In the genomic region with DNA sequence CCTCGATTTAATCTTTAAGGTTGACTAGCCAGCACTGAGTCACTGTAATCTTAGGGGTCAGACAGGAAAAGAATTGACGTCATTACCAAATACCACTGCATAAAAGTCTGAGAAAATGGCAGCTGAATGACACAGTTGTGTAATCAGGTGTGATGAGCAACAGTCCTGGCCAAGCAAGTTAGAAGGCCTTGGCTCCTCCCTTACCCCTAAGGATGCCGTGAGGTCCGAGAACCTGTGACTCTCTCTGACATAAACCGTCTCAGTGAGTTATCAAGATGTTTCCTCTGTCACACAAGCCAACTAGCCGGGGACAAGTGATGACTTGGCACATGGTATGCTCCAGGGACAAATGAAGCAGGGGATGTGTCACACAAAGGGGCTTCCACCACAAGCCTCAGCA, we compare ENCODE assay signal across 22 mouse cellular contexts.
DNase-seq lines count a peak whose midpoint lies in the region; ATAC-seq and TF ChIP-seq lines count a peak whose summit lies in the region.
"Had no signal": no experiment of that assay in that cellular context is flagged by ENCODE, and none has a peak within 500 bp of the region (broad histone marks: within the 10 kb centered on the region; RNA-seq: fewer than 3 reads in every experiment).

No protein-coding gene starts in this region.

- no peak overlapping the region for H3K9ac ChIP-seq in heart, adult 2 months (ENCODE audit: low read depth, low read length)
- H3K9ac ChIP-seq in heart, embryonic 12.5 days: no peak overlapping the region
- H3K9ac ChIP-seq: embryonic facial prominence, embryonic 12.5 days; forebrain, embryonic 13.5 days; limb, embryonic 12.5 days; liver, embryonic 13.5 days; lung, embryonic 14.5 days had no signal

- H3K4me3 ChIP-seq in heart, adult 2 months: no peak overlapping the region
- no peak overlapping the region for H3K4me3 ChIP-seq in heart, embryonic 12.5 days
- H3K4me3 ChIP-seq: embryonic facial prominence, embryonic 12.5 days; erythroblast, embryonic 14.5 days; forebrain, embryonic 13.5 days; hindbrain, embryonic 10.5 days; limb, embryonic 12.5 days; liver, embryonic 13.5 days had no signal

- H3K4me1 ChIP-seq in heart, adult 2 months (ENCODE audit: control insufficient read depth, insufficient read depth, low read length): peaks cover 2% of the 10 kb centered on the region; the same call in 1 of the 2 replicates
- 0 out of 2 replicates have a peak, but pooled peaks cover 3% of the 10 kb centered on the region for H3K4me1 ChIP-seq in heart, embryonic 12.5 days (replicated peaks)
- H3K4me1 ChIP-seq: embryonic facial prominence, embryonic 12.5 days; forebrain, embryonic 13.5 days; hindbrain, embryonic 10.5 days; limb, embryonic 12.5 days; liver, embryonic 13.5 days had no signal

- no peak overlapping the region for H3K4me2 ChIP-seq in heart, embryonic 12.5 days
- H3K4me2 ChIP-seq: embryonic facial prominence, embryonic 12.5 days; forebrain, embryonic 13.5 days; limb, embryonic 12.5 days; liver, embryonic 13.5 days; lung, embryonic 14.5 days had no signal

- H3K36me3 ChIP-seq in heart, adult 2 months (ENCODE audit: control insufficient read depth, insufficient read depth, low read length): no peaks in the 10 kb centered on the region; the same call in 1 of the 2 replicates
- H3K36me3 ChIP-seq in heart, embryonic 12.5 days: no peaks in the 10 kb centered on the region
- H3K36me3 ChIP-seq: embryonic facial prominence, embryonic 12.5 days; G1E; hindbrain, embryonic 10.5 days; limb, embryonic 12.5 days; liver, embryonic 13.5 days had no signal

- ATAC-seq in heart, embryonic 12.5 days (ENCODE audit: insufficient number of reproducible peaks, low FRiP score): no peak
- ATAC-seq in Patski: peak; percentile 96
- ATAC-seq: forebrain, embryonic 13.5 days; hindbrain, postnatal 0 days; intestine, postnatal 0 days had no signal

- TF ChIP-seq POLR2A in heart, adult 2 months (IDR thresholded peaks at IDR 0.05; ENCODE audit: insufficient read depth, low read depth, low read length): no peak

- no peak for TF ChIP-seq CTCF in heart, adult 2 months (IDR thresholded peaks at IDR 0.05)
- no peak for TF ChIP-seq CTCF in Patski (IDR thresholded peaks at IDR 0.05)

- intact Hi-C loops in heart, adult 2 months (cut with DNase I): loop anchor here (2.0 to 10.0 kb wide), 3 partner anchors 35 to 131 kb away; no protein-coding TSS in a partner anchor

- CTCF ChIA-PET in Patski (lab: Charles Lee): interaction anchor here (0.7 to 1.6 kb wide), 2 partner anchors 15 to 34 kb away, joined by 3 read pairs; no protein-coding TSS in a partner anchor

- H3K27ac ChIP-seq in heart, adult 2 months: peak overlapping the region; percentile 57; the same call in 1 of the 2 replicates
- H3K27ac ChIP-seq in heart, embryonic 12.5 days (ENCODE audit: poor library complexity, severe bottlenecking): no peak overlapping the region
- H3K27ac ChIP-seq: embryonic facial prominence, embryonic 12.5 days; forebrain, embryonic 13.5 days; hindbrain, embryonic 10.5 days; hindbrain, postnatal 0 days; kidney, postnatal 0 days; limb, embryonic 12.5 days; liver, embryonic 13.5 days had no signal

- 26% methylated on average over 6 of the region's 6 CpGs for WGBS in heart, adult 2 months
- WGBS in heart, embryonic 12.5 days: 49% methylated on average over 6 of the region's 6 CpGs

- POLR2A ChIA-PET in Patski (lab: Charles Lee): interaction anchor here (0.6 kb wide), 1 partner anchor 284 kb away, joined by 3 read pairs; no protein-coding TSS in a partner anchor

- no peaks in the 10 kb centered on the region for H3K79me2 ChIP-seq in heart, adult 2 months (replicated peaks; ENCODE audit: control insufficient read depth, insufficient read depth, low read length)

- no peaks in the 10 kb centered on the region for H3K9me3 ChIP-seq in heart, embryonic 12.5 days (replicated peaks)
- H3K9me3 ChIP-seq: embryonic facial prominence, embryonic 12.5 days; forebrain, embryonic 13.5 days; G1E; hindbrain, embryonic 10.5 days; limb, embryonic 12.5 days; liver, embryonic 13.5 days had no signal

- peak; percentile 30 to 56 for DNase-seq in heart, adult 2 months
- DNase-seq in Patski (ENCODE audit: low read depth, low spot score): peak; percentile 61
- DNase-seq in heart, adult 9 months (ENCODE audit: low spot score in 2 of 2): peak; percentile 50 to 76
- peak; percentile 12 for DNase-seq in skeletal muscle tissue, adult 2 months (ENCODE audit: low read depth, low spot score)
- no peak for DNase-seq in thymus, postnatal 4 days
- DNase-seq in cerebellum, postnatal 14 days: no peak
- DNase-seq: cerebellum, adult 9-10 months; gastrocnemius, postnatal 36 days; liver, embryonic 13.5 days; lung, embryonic 14.5 days; lung, postnatal 36 days; thymus, postnatal 36 days had no signal

- H3K27me3 ChIP-seq in heart, adult 2 months (ENCODE audit: control insufficient read depth, insufficient read depth, low read length): no peaks in the 10 kb centered on the region
- no peaks in the 10 kb centered on the region for H3K27me3 ChIP-seq in heart, embryonic 12.5 days (replicated peaks)
- H3K27me3 ChIP-seq in Patski: no peaks in the 10 kb centered on the region
- H3K27me3 ChIP-seq: embryonic facial prominence, embryonic 12.5 days; forebrain, embryonic 13.5 days; limb, embryonic 12.5 days; liver, embryonic 13.5 days had no signal

- in situ Hi-C loops in Patski (cut with MboI; ENCODE audit: low pct_unique_long_range_greater_than_20kb): no loop called here

- peak; percentile 87 for TF ChIP-seq EP300 in heart, adult 2 months (IDR thresholded peaks at IDR 0.05; ENCODE audit: insufficient read depth, low read depth, low read length)

Comparison
In these comparisons a context has a peak if more than half of its experiments do, and no peak if none do; other contexts are left out.
1. DNase-seq: peak in heart, adult 2 months (2 of 2), Patski (single experiment), heart, adult 9 months (2 of 2) and skeletal muscle tissue, adult 2 months (single experiment); none in thymus, postnatal 4 days (single experiment) and cerebellum, postnatal 14 days (0 of 2).